Mouse (Mus musculus) liver, embryonic 16.5 days (tissue): ENCODE data around the gene Mcu. TPM values are rescaled to one million over a fixed set of nuclear protein-coding genes. Genes with fewer than 3 reads are reported as not detected.

Experiments
- ATAC-seq: fragments of 200-750 bp; cut with Nextera tagmentation; 2 replicates; pipeline ENCODE4 v1.8.0; 2017; ENCODE audit warnings: low read depth, mild to moderate bottlenecking, moderate number of reproducible peaks, moderate library complexity
- H3K27ac ChIP-seq: fragments of 300-500 bp; sonication (generic); 2 replicates; pipeline ENCODE4 v1.5.1; 2014; ENCODE audit warnings: mild to moderate bottlenecking, low read length
- H3K27me3 ChIP-seq: fragments of 300-500 bp; sonication (generic); 2 replicates; pipeline ENCODE4 v1.6.1; 2014; ENCODE audit warnings: low read depth, low read length, mixed read lengths; ENCODE audit not compliant: control insufficient read depth, insufficient read depth
- H3K36me3 ChIP-seq: fragments of 300-500 bp; sonication (generic); 2 replicates; pipeline ENCODE4 v1.6.1; 2014; ENCODE audit warnings: mild to moderate bottlenecking; ENCODE audit not compliant: control insufficient read depth, insufficient read depth
- H3K4me1 ChIP-seq: fragments of 300-500 bp; sonication (generic); 2 replicates; pipeline ENCODE4 v1.6.1; 2014; ENCODE audit warnings: low read depth, low read length, mixed read lengths; ENCODE audit not compliant: control insufficient read depth
- H3K4me2 ChIP-seq: fragments of 300-500 bp; sonication (generic); 2 replicates; pipeline ENCODE4 v1.6.1; 2014; ENCODE audit warnings: low read depth, low read length, mixed read lengths
- H3K4me3 ChIP-seq: fragments of 300-500 bp; sonication (generic); 2 replicates; pipeline ENCODE4 v1.5.1; 2014; ENCODE audit warnings: low read depth, mild to moderate bottlenecking, low read length
- H3K9ac ChIP-seq: fragments of 300-500 bp; sonication (generic); 2 replicates; pipeline ENCODE4 v1.6.1; 2014; ENCODE audit warnings: low read depth, low read length
- H3K9me3 ChIP-seq: fragments of 300-500 bp; sonication (generic); replicated peaks from 2 replicates; pipeline ENCODE4 v1.6.1; 2016; ENCODE audit warnings: low read length; ENCODE audit not compliant: control insufficient read depth
- WGBS: fragments of 180-500 bp; shearing (Covaris S2); extraction: QIAGEN DNeasy Blood & Tissue Kit; methylation state at CpG from one replicate; pipeline ENCODE4 v1.1.7; 2014; ENCODE audit not compliant: insufficient replicate concordance; 5-methylcytosine and 5-hydroxymethylcytosine counted together
- polyA plus RNA-seq: library from polyadenylated mRNA; unstranded; fragments of >200 nt; fragmentation: Nextera tagmentation; extraction: Ambion mirVana; gene quantifications from 2 replicates; pipeline ENCODE4 v1.2.1, GENCODE M21; 2015

Gene Mcu
- polyA plus RNA-seq, 1 experiment from 2014 or later: 11.7 TPM

GRCm38 (mm10) chr10:59602043-59602442 is 14.4 kb downstream of the Mcu start:
- H3K9me3 ChIP-seq: no peaks in the 10 kb centered on the region
- no peaks in the 10 kb centered on the region for H3K36me3 ChIP-seq
- WGBS: 74% methylated on average over 8 of the region's 8 CpGs
- no peak for ATAC-seq
- no peak overlapping the region for H3K4me3 ChIP-seq
- no peaks in the 10 kb centered on the region for H3K27me3 ChIP-seq
- no peak overlapping the region for H3K27ac ChIP-seq
- H3K4me2 ChIP-seq: no peak overlapping the region
- no peaks in the 10 kb centered on the region for H3K4me1 ChIP-seq
- no peak overlapping the region for H3K9ac ChIP-seq

- no peak overlapping the region for H3K27ac ChIP-seq
- H3K9ac ChIP-seq: no peak overlapping the region
- 67% methylated on average over 8 of the region's 8 CpGs for WGBS
- H3K36me3 ChIP-seq: no peaks in the 10 kb centered on the region
- H3K4me2 ChIP-seq: no peak overlapping the region
- ATAC-seq: no peak
- no peaks in the 10 kb centered on the region for H3K4me1 ChIP-seq
- no peak overlapping the region for H3K4me3 ChIP-seq
- H3K9me3 ChIP-seq: no peaks in the 10 kb centered on the region
- H3K27me3 ChIP-seq: no peaks in the 10 kb centered on the region
Observed at GRCm38 (mm10) chr10:59600516-59600915, 16.0 kb downstream of the Mcu start.

DNA sequence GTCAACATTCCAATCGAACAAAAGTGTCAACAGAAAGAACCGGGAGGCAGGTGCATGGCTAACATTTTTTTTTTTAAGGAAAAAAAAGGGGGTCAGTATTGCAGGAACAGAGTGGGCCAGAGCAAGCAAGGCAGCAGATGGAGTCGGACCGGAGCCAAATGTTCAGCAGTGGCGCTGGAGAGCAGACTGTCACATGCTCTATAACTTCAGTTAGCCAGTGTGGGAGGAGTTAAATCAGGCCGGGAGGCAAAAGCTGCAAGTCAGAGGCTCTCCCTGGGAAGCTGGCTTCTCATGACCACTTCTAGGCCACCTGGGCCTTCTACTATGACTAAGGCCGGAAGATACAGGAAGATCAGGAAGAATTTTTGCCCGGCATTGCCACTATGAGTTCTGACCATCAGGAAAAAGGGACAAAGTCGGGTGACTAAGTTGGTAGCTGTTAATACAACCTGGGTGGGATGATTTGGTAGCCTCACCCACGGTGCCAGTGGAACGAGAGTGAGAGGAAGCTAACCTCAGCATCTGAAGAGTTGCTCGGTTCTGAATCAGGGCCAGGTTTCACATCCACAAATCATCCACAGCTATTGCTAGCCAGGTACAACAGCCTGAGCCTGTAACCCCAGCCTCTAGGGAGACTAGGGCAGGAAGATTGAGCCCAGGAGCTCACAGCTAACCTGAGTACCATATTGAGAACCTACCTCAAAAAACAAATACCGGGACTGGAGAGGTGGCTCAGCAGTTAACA is 22.5 kb downstream of the Mcu start:
- H3K27ac ChIP-seq: no peak overlapping the region
- no peak for ATAC-seq
- H3K9ac ChIP-seq: no peak overlapping the region
- no peaks in the 10 kb centered on the region for H3K4me1 ChIP-seq
- WGBS: 63% methylated on average over 13 of the region's 13 CpGs
- H3K27me3 ChIP-seq: no peaks in the 10 kb centered on the region
- no peaks in the 10 kb centered on the region for H3K36me3 ChIP-seq
- no peaks in the 10 kb centered on the region for H3K9me3 ChIP-seq
- no peak overlapping the region for H3K4me3 ChIP-seq
- no peak overlapping the region for H3K4me2 ChIP-seq

DNA sequence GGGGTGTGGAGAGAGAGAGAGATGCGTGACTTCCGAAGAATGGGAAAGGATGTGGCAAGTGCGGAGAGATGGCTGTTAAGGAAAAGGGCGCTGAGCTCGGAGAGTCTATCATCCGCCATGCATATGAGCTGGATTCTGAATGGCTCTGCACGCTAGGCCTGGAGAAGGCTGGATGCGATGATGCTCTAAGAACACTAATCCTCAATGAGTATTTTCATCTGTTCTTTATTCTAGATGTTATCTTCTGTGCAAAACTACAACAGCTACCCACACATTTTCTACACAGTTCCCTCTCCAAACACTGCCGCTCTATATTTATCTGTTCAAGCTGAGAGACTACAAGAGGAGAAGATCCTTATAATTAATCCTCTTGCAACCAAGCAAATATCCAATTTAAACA is 25.9 kb downstream of the Mcu start:
- no peak for ATAC-seq
- no peaks in the 10 kb centered on the region for H3K36me3 ChIP-seq
- no peaks in the 10 kb centered on the region for H3K27me3 ChIP-seq
- no peak overlapping the region for H3K4me3 ChIP-seq
- 82% methylated on average over 9 of the region's 9 CpGs for WGBS
- no peaks in the 10 kb centered on the region for H3K9me3 ChIP-seq
- H3K4me2 ChIP-seq: no peak overlapping the region
- H3K9ac ChIP-seq: no peak overlapping the region
- no peaks in the 10 kb centered on the region for H3K4me1 ChIP-seq
- H3K27ac ChIP-seq: no peak overlapping the region

DNA sequence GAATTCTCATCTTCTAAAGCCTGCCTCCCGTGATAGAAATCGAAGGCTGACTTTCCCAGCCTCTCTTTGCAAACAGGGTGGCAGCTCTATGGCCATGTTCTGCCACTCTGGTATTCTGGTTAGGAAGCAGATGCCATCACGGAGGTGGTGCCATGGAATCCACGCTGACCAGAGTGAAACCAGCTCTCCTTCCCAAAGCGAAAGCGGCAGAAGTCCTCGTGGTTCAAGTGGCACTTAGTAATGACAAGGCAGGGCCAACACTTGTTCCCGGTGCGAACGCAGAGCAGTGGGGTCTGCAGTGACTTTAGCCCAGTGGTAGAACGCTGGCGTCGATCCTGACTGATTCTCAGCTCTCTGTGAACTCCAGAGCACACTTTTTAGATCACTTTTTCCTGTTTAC is 26.6 kb downstream of the Mcu start:
- WGBS: 46% methylated on average over 13 of the region's 13 CpGs
- H3K9ac ChIP-seq: 0 out of 2 replicates have a peak overlapping the region, but pooled peaks have one; percentile 9

GRCm38 (mm10) chr10:59589420-59589819 is 27.1 kb downstream of the Mcu start:
- H3K27ac ChIP-seq: no peak overlapping the region
- H3K9ac ChIP-seq: 0 out of 2 replicates have a peak overlapping the region, but pooled peaks have one; percentile 9
- H3K27me3 ChIP-seq: no peaks in the 10 kb centered on the region
- no peaks in the 10 kb centered on the region for H3K9me3 ChIP-seq
- WGBS: 26% methylated on average over 7 of the region's 7 CpGs
- no peaks in the 10 kb centered on the region for H3K4me1 ChIP-seq
- peak overlapping the region; percentile 38 for H3K4me2 ChIP-seq
- H3K4me3 ChIP-seq: peak overlapping the region; percentile 18; the same call in 1 of the 2 replicates
- no peaks in the 10 kb centered on the region for H3K36me3 ChIP-seq
- ATAC-seq: no peak

More for the DNA sequence above, 26.6 kb downstream of the Mcu start:
- Histone ChIP-seq H3K9me3 (no peaks in the 10 kb centered on the region), H3K36me3 (no peaks in the 10 kb centered on the region), H3K27ac (no peak overlapping the region), H3K27me3 (no peaks in the 10 kb centered on the region), H3K4me1 (no peaks in the 10 kb centered on the region), H3K4me2 (peak overlapping the region; percentile 38), H3K4me3 (peak overlapping the region; percentile 18; the same call in 1 of the 2 replicates)
- ATAC-seq: no peak

- Histone ChIP-seq H3K4me3 (no peak overlapping the region), H3K27me3 (no peaks in the 10 kb centered on the region), H3K27ac (no peak overlapping the region), H3K9me3 (no peaks in the 10 kb centered on the region), H3K36me3 (no peaks in the 10 kb centered on the region; the same call in 1 of the 2 replicates), H3K4me1 (no peaks in the 10 kb centered on the region), H3K4me2 (no peak overlapping the region), H3K9ac (no peak overlapping the region)
- ATAC-seq: no peak
- 70% methylated on average over 7 of the region's 7 CpGs for whole genome bisulfite sequencing
Observed at GRCm38 (mm10) chr10:59588135-59588534, 28.4 kb downstream of the Mcu start.

- Histone ChIP-seq H3K4me3 (no peak overlapping the region), H3K9me3 (no peaks in the 10 kb centered on the region), H3K4me1 (peaks cover 6% of the 10 kb centered on the region; the same call in 1 of the 2 replicates), H3K9ac (no peak overlapping the region), H3K36me3 (peaks cover 3% of the 10 kb centered on the region; the same call in 1 of the 2 replicates), H3K27ac (no peak overlapping the region), H3K4me2 (no peak overlapping the region), H3K27me3 (no peaks in the 10 kb centered on the region)
- no peak for ATAC-seq
- WGBS: 81% methylated on average over 15 of the region's 15 CpGs
Observed at GRCm38 (mm10) chr10:59586821-59587220, 29.7 kb downstream of the Mcu start.

DNA sequence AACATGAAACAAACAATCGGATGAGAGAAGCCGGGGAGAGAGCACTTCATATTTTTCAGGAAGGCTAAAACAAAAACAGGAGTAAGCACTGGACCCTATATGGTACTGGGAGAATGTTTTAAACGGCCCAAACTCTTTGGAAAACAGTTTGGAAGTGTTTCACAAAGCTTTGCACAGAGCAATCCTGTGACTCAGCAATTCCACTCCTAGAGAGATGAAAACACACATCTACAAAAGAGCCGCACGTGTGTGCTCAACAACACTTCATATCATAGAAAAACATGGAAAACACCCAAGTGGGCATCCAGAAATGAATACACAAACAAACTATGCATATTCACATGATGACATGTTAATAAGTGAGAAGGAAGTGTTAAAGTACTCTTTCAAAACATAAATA is 30.9 kb downstream of the Mcu start:
- H3K4me2 ChIP-seq: no peak overlapping the region
- H3K36me3 ChIP-seq: peaks cover 3% of the 10 kb centered on the region; the same call in 1 of the 2 replicates
- no peak overlapping the region for H3K4me3 ChIP-seq
- no peak for ATAC-seq
- H3K9me3 ChIP-seq: no peaks in the 10 kb centered on the region
- WGBS: 74% methylated on average over 5 of the region's 5 CpGs
- H3K4me1 ChIP-seq: peaks cover 10% of the 10 kb centered on the region; the same call in 1 of the 2 replicates
- H3K27ac ChIP-seq: no peak overlapping the region
- no peak overlapping the region for H3K9ac ChIP-seq
- no peaks in the 10 kb centered on the region for H3K27me3 ChIP-seq
